Mouse (Mus musculus): ENCODE results near the gene Smim22. TPM values are rescaled to one million over a fixed set of nuclear protein-coding genes. Genes with fewer than 3 reads are reported as not detected.

The Smim22 gene
- polyA plus RNA-seq, 1 experiment: not detected

- TF ChIP-seq POLR2A (IDR thresholded peaks at IDR 0.05; ENCODE audit: low read depth, low read length): no peak
- no peak for TF ChIP-seq CTCF (IDR thresholded peaks at IDR 0.05; ENCODE audit: borderline replicate concordance, insufficient read depth, low read length)
- H3K4me3 ChIP-seq (ENCODE audit: insufficient read depth, low read length): no peak overlapping the region
- H3K27ac ChIP-seq (ENCODE audit: insufficient read depth, low read length): no peak overlapping the region
- no peaks in the 10 kb centered on the region for H3K4me1 ChIP-seq (ENCODE audit: control insufficient read depth, insufficient read depth, low read length)
Measured at GRCm38 (mm10) chr16:4998984-4999383, 8.1 kb upstream of the Smim22 start.

GRCm38 (mm10) chr16:5000611-5001010, 6.5 kb upstream of the Smim22 start:
- no peaks in the 10 kb centered on the region for H3K4me1 ChIP-seq (ENCODE audit: control insufficient read depth, insufficient read depth, low read length)
- TF ChIP-seq POLR2A (IDR thresholded peaks at IDR 0.05; ENCODE audit: low read depth, low read length) (no peak), CTCF (IDR thresholded peaks at IDR 0.05; ENCODE audit: borderline replicate concordance, insufficient read depth, low read length) (no peak)
- no peak overlapping the region for H3K4me3 ChIP-seq (ENCODE audit: insufficient read depth, low read length)
- no peak overlapping the region for H3K27ac ChIP-seq (ENCODE audit: insufficient read depth, low read length)

GRCm38 (mm10) chr16:5007492-5007891, 404 bp downstream of the Smim22 start:
- no peaks in the 10 kb centered on the region for H3K4me1 ChIP-seq (ENCODE audit: control insufficient read depth, insufficient read depth, low read length)
- H3K4me3 ChIP-seq (ENCODE audit: insufficient read depth, low read length): no peak overlapping the region
- no peak overlapping the region for H3K27ac ChIP-seq (ENCODE audit: insufficient read depth, low read length)
- no peak for TF ChIP-seq POLR2A (IDR thresholded peaks at IDR 0.05; ENCODE audit: low read depth, low read length)
- TF ChIP-seq CTCF (IDR thresholded peaks at IDR 0.05; ENCODE audit: borderline replicate concordance, insufficient read depth, low read length): no peak

GRCm38 (mm10) chr16:5008076-5008475, 988 bp downstream of the Smim22 start:
- Histone ChIP-seq H3K4me1 (ENCODE audit: control insufficient read depth, insufficient read depth, low read length) (no peaks in the 10 kb centered on the region), H3K4me3 (ENCODE audit: insufficient read depth, low read length) (no peak overlapping the region), H3K27ac (ENCODE audit: insufficient read depth, low read length) (no peak overlapping the region)
- no peak for TF ChIP-seq CTCF (IDR thresholded peaks at IDR 0.05; ENCODE audit: borderline replicate concordance, insufficient read depth, low read length)
- TF ChIP-seq POLR2A (IDR thresholded peaks at IDR 0.05; ENCODE audit: low read depth, low read length): no peak

- TF ChIP-seq POLR2A (IDR thresholded peaks at IDR 0.05; ENCODE audit: low read depth, low read length) (no peak), CTCF (IDR thresholded peaks at IDR 0.05; ENCODE audit: borderline replicate concordance, insufficient read depth, low read length) (no peak)
- Histone ChIP-seq H3K4me1 (ENCODE audit: control insufficient read depth, insufficient read depth, low read length) (no peaks in the 10 kb centered on the region), H3K4me3 (ENCODE audit: insufficient read depth, low read length) (no peak overlapping the region), H3K27ac (ENCODE audit: insufficient read depth, low read length) (no peak overlapping the region)
Measured at GRCm38 (mm10) chr16:5010371-5010935, 3.4 kb downstream of the Smim22 start.

GRCm38 (mm10) chr16:5011285-5011684, 4.2 kb downstream of the Smim22 start:
- Histone ChIP-seq H3K4me1 (ENCODE audit: control insufficient read depth, insufficient read depth, low read length) (no peaks in the 10 kb centered on the region), H3K4me3 (ENCODE audit: insufficient read depth, low read length) (no peak overlapping the region), H3K27ac (ENCODE audit: insufficient read depth, low read length) (no peak overlapping the region)
- TF ChIP-seq POLR2A (IDR thresholded peaks at IDR 0.05; ENCODE audit: low read depth, low read length): no peak
- TF ChIP-seq CTCF (IDR thresholded peaks at IDR 0.05; ENCODE audit: borderline replicate concordance, insufficient read depth, low read length): no peak

GRCm38 (mm10) chr16:5012036-5013005, 5.2 kb downstream of the Smim22 start:
- no peaks in the 10 kb centered on the region for H3K4me1 ChIP-seq (ENCODE audit: control insufficient read depth, insufficient read depth, low read length)
- H3K27ac ChIP-seq (ENCODE audit: insufficient read depth, low read length): no peak overlapping the region
- TF ChIP-seq CTCF (IDR thresholded peaks at IDR 0.05; ENCODE audit: borderline replicate concordance, insufficient read depth, low read length) (no peak), POLR2A (IDR thresholded peaks at IDR 0.05; ENCODE audit: low read depth, low read length) (no peak)
- peak overlapping the region; percentile 75 for H3K4me3 ChIP-seq (ENCODE audit: insufficient read depth, low read length)

- H3K4me3 ChIP-seq (ENCODE audit: insufficient read depth, low read length): peak within 1 kb of the TSS; percentile 75
- H3K4me1 ChIP-seq (ENCODE audit: control insufficient read depth, insufficient read depth, low read length): no peaks in the 10 kb centered on the region
- H3K27ac ChIP-seq (ENCODE audit: insufficient read depth, low read length): no peak within 1 kb of the TSS
- peak; percentile 83 for TF ChIP-seq POLR2A (IDR thresholded peaks at IDR 0.05; ENCODE audit: low read depth, low read length)
- TF ChIP-seq CTCF (IDR thresholded peaks at IDR 0.05; ENCODE audit: borderline replicate concordance, insufficient read depth, low read length): no peak
Measured at GRCm38 (mm10) chr16:5013054-5013838, 6.2 kb downstream of the Smim22 start, which contains the start of gene Rogdi. TSS of gene Rogdi (minus strand) at chr16:5013553.

- no peaks in the 10 kb centered on the region for H3K4me1 ChIP-seq (ENCODE audit: control insufficient read depth, insufficient read depth, low read length)
- H3K4me3 ChIP-seq (ENCODE audit: insufficient read depth, low read length): no peak overlapping the region
- H3K27ac ChIP-seq (ENCODE audit: insufficient read depth, low read length): no peak overlapping the region
- TF ChIP-seq CTCF (IDR thresholded peaks at IDR 0.05; ENCODE audit: borderline replicate concordance, insufficient read depth, low read length): no peak
- no peak for TF ChIP-seq POLR2A (IDR thresholded peaks at IDR 0.05; ENCODE audit: low read depth, low read length)
Measured at GRCm38 (mm10) chr16:5014578-5014977, 7.5 kb downstream of the Smim22 start.
